Mouse (Mus musculus) forebrain, postnatal 0 days (tissue): ENCODE measurements around the gene Vav3. TPM values are rescaled to one million over a fixed set of nuclear protein-coding genes. Genes with fewer than 3 reads are reported as not detected.

Source experiments
- ATAC-seq: fragments of 200-750 bp; cut with Nextera tagmentation; 2 replicates; pipeline ENCODE4 v1.8.0; 2017; ENCODE audit warnings: mild to moderate bottlenecking, moderate library complexity
- DNase-seq: peaks from one replicate; pipeline ENCODE4 v3.0.0-alpha.2; 2015
- H3K27ac ChIP-seq: fragments of 300-500 bp; sonication (generic); 2 replicates; pipeline ENCODE4 v1.5.1; 2014; ENCODE audit warnings: low read depth, mild to moderate bottlenecking, antibody characterized with exemption, low read length, moderate library complexity, mixed read lengths
- H3K27me3 ChIP-seq: fragments of 300-500 bp; sonication (generic); 2 replicates; pipeline ENCODE4 v1.6.1; 2014; ENCODE audit warnings: mild to moderate bottlenecking, low read length, mixed read lengths; ENCODE audit not compliant: insufficient read depth
- H3K36me3 ChIP-seq: fragments of 300-500 bp; sonication (generic); 2 replicates; pipeline ENCODE4 v1.6.1; 2014; ENCODE audit warnings: mild to moderate bottlenecking, moderate library complexity; ENCODE audit not compliant: insufficient read depth
- H3K4me1 ChIP-seq: fragments of 300-500 bp; sonication (generic); 2 replicates; pipeline ENCODE4 v1.6.1; 2014; ENCODE audit warnings: antibody characterized with exemption; ENCODE audit not compliant: insufficient read depth
- H3K4me2 ChIP-seq: fragments of 300-500 bp; sonication (generic); 2 replicates; pipeline ENCODE4 v1.6.1; 2014; ENCODE audit warnings: low read depth, mild to moderate bottlenecking, moderate library complexity
- H3K4me3 ChIP-seq: fragments of 300-500 bp; sonication (generic); 2 replicates; pipeline ENCODE4 v1.5.1; 2014; ENCODE audit warnings: low read depth, low read length, mixed read lengths
- H3K9ac ChIP-seq: fragments of 300-500 bp; sonication (generic); 2 replicates; pipeline ENCODE4 v1.6.1; 2014; ENCODE audit warnings: mild to moderate bottlenecking
- H3K9me3 ChIP-seq: fragments of 300-500 bp; sonication (generic); 2 replicates; pipeline ENCODE4 v1.6.1; 2016; ENCODE audit warnings: low read length
- CTCF ChIP-seq: sonication (generic); IDR thresholded peaks from 2 replicates; pipeline ENCODE4 v1.5.1; 2016; ENCODE audit warnings: antibody characterized with exemption, control low read depth, low read depth
- WGBS: fragments of 180-500 bp; shearing (Covaris S2); extraction: QIAGEN DNeasy Blood & Tissue Kit; methylation state at CpG from one replicate; pipeline ENCODE4 v1.1.7; 2014; 5-methylcytosine and 5-hydroxymethylcytosine counted together
- polyA plus RNA-seq: library from polyadenylated mRNA; unstranded; fragments of >200 nt; fragmentation: Nextera tagmentation; extraction: Ambion mirVana; gene quantifications from 2 replicates; pipeline ENCODE4 v1.2.1, GENCODE M21; 2015
- total RNA-seq: library from RNA; depleted of rRNA; stranded (reverse); fragments of >200 nt; gene quantifications from 2 replicates; pipeline ENCODE4 v1.2.3, GENCODE M21; 2014

Vav3 gene
- total and polyA plus RNA-seq, 2 experiments from 2014 or later, result 7.7 to 9.0 TPM

GRCm38 (mm10) chr3:109540009-109540408 is 199.6 kb downstream of the Vav3 start:
- Histone ChIP-seq H3K4me1 (no peaks in the 10 kb centered on the region), H3K27me3 (no peaks in the 10 kb centered on the region), H3K4me2 (no peak overlapping the region), H3K9me3 (no peaks in the 10 kb centered on the region), H3K36me3 (no peaks in the 10 kb centered on the region), H3K27ac (no peak overlapping the region), H3K9ac (no peak overlapping the region), H3K4me3 (no peak overlapping the region)
- WGBS, result 39% methylated on average over 4 of the region's 4 CpGs
- TF ChIP-seq CTCF, result no peak
- no peak for DNase-seq
- no peak for ATAC-seq

GRCm38 (mm10) chr3:109544476-109545221 is 204.2 kb downstream of the Vav3 start:
- H3K9ac ChIP-seq, result no peak overlapping the region
- TF ChIP-seq CTCF, result no peak
- ATAC-seq (no peak), DNase-seq (no peak)
- H3K36me3 ChIP-seq, result no peaks in the 10 kb centered on the region
- H3K27ac ChIP-seq, result no peak overlapping the region
- 54% methylated on average over 7 of the region's 7 CpGs for WGBS
- no peaks in the 10 kb centered on the region for H3K27me3 ChIP-seq
- no peak overlapping the region for H3K4me3 ChIP-seq
- H3K4me1 ChIP-seq, result no peaks in the 10 kb centered on the region
- H3K4me2 ChIP-seq, result no peak overlapping the region
- H3K9me3 ChIP-seq, result no peaks in the 10 kb centered on the region

GRCm38 (mm10) chr3:109557329-109557728 is 216.9 kb downstream of the Vav3 start:
- no peaks in the 10 kb centered on the region for H3K9me3 ChIP-seq
- no peaks in the 10 kb centered on the region for H3K4me1 ChIP-seq
- no peak overlapping the region for H3K4me2 ChIP-seq
- no peaks in the 10 kb centered on the region for H3K36me3 ChIP-seq
- H3K27ac ChIP-seq, result no peak overlapping the region
- DNase-seq, result no peak
- H3K4me3 ChIP-seq, result no peak overlapping the region
- no peak for TF ChIP-seq CTCF
- WGBS, result 62% methylated on average over 2 of the region's 2 CpGs
- no peaks in the 10 kb centered on the region for H3K27me3 ChIP-seq
- ATAC-seq, result no peak
- H3K9ac ChIP-seq, result no peak overlapping the region

GRCm38 (mm10) chr3:109561295-109561694 is 220.8 kb downstream of the Vav3 start:
- ATAC-seq (no peak), DNase-seq (no peak)
- H3K9me3 ChIP-seq, result no peaks in the 10 kb centered on the region
- H3K4me2 ChIP-seq, result no peak overlapping the region
- H3K36me3 ChIP-seq, result no peaks in the 10 kb centered on the region
- H3K4me1 ChIP-seq, result no peaks in the 10 kb centered on the region
- TF ChIP-seq CTCF, result no peak
- H3K9ac ChIP-seq, result no peak overlapping the region
- WGBS, result 42% methylated on average over 4 of the region's 4 CpGs
- no peak overlapping the region for H3K4me3 ChIP-seq
- no peaks in the 10 kb centered on the region for H3K27me3 ChIP-seq
- no peak overlapping the region for H3K27ac ChIP-seq

- Histone ChIP-seq H3K4me3 (no peak overlapping the region), H3K27me3 (no peaks in the 10 kb centered on the region), H3K36me3 (no peaks in the 10 kb centered on the region), H3K4me2 (no peak overlapping the region), H3K4me1 (no peaks in the 10 kb centered on the region), H3K27ac (no peak overlapping the region), H3K9me3 (no peaks in the 10 kb centered on the region), H3K9ac (no peak overlapping the region)
- ATAC-seq (no peak), DNase-seq (no peak)
- WGBS, result 75% methylated on average over 7 of the region's 7 CpGs
- no peak for TF ChIP-seq CTCF
Measured at GRCm38 (mm10) chr3:109561776-109562175, 221.3 kb downstream of the Vav3 start.

GRCm38 (mm10) chr3:109562268-109562667 is 221.8 kb downstream of the Vav3 start:
- H3K4me2 ChIP-seq, result no peak overlapping the region
- H3K9ac ChIP-seq, result no peak overlapping the region
- no peak overlapping the region for H3K4me3 ChIP-seq
- DNase-seq (no peak), ATAC-seq (no peak)
- no peak overlapping the region for H3K27ac ChIP-seq
- WGBS, result 92% methylated on average over 4 of the region's 4 CpGs
- H3K27me3 ChIP-seq, result no peaks in the 10 kb centered on the region
- H3K4me1 ChIP-seq, result no peaks in the 10 kb centered on the region
- H3K9me3 ChIP-seq, result no peaks in the 10 kb centered on the region
- H3K36me3 ChIP-seq, result no peaks in the 10 kb centered on the region
- no peak for TF ChIP-seq CTCF

GRCm38 (mm10) chr3:109564443-109564842 is 224.0 kb downstream of the Vav3 start:
- H3K4me3 ChIP-seq, result no peak overlapping the region
- H3K27ac ChIP-seq, result no peak overlapping the region
- H3K9ac ChIP-seq, result no peak overlapping the region
- TF ChIP-seq CTCF, result no peak
- no peak for ATAC-seq
- H3K4me2 ChIP-seq, result no peak overlapping the region
- H3K27me3 ChIP-seq, result no peaks in the 10 kb centered on the region
- H3K4me1 ChIP-seq, result no peaks in the 10 kb centered on the region
- no peaks in the 10 kb centered on the region for H3K36me3 ChIP-seq
- no peak for DNase-seq
- H3K9me3 ChIP-seq, result no peaks in the 10 kb centered on the region
- 96% methylated on average over 2 of the region's 2 CpGs for WGBS
